Mouse (Mus musculus): Measurements from ENCODE around the gene Polg2. TPM values are rescaled to one million over a fixed set of nuclear protein-coding genes. Genes with fewer than 3 reads are reported as not detected.
A peak's percentile ranks its signal among the peaks of the same experiment; 100 is the strongest.
"Not testable (repeated sequence)": the region's sequence is repeated elsewhere in the genome, so short reads cannot be mapped to it uniquely, and the experiment has no call there.

Gene Polg2
- total RNA-seq, 1 experiment from 2014 or later = 16.0 TPM

DNA sequence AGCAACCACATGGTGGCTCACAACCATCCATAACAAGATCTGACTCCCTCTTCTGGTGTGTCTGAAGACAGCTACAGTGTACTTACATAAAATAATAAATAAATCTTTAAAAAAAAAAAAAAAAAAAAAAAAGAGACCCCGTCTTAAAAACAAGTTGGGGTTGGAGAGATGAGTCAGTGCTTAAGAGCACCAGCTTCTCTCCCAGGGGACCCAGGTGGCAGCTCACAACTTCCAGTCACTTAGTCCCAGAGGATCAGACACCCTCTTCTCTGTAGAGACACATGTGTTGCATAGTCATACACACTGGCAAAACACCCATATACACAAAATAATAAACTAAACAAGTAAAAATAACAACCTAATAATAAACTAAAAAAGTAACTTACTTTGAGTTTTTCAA, 28.1 kb upstream of the Polg2 start:
- ATAC-seq (replicated peaks in 1 of 2; ENCODE audit: insufficient read depth in 1 of 2, low FRiP score in 2 of 2, low TSS enrichment in 1 of 2, low read depth in 1 of 2, poor library complexity in 2 of 2, severe bottlenecking in 2 of 2) = not testable (repeated sequence)

DNA sequence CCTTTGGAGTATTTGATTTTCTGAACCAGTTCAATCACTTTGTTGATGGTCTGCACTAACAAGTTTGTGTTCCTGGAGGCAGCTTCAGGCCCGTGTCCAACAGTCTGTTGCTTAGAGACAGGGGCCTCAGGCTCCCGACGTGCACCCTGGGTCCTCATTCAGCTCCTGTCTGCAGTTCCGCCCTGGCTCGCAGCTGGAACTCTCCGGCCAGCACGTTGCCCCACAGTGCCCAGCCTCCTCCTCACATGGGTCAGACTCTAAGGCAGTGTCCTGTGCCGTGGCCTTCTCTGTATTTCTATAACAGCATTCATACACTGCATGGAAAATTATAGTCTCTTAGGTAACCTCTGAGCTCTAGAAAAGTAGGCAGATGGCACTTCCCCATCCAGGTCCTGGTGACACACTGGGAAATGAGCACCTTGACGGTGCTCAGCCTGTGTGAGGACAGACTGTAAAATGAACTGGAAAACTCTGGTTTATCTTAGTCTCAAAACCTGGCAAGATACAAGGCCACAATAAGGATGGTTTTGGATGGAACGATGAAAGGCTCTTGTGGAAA, 22.8 kb upstream of the Polg2 start:
- no peak; a peak in 1 of 4 replicates for ATAC-seq (replicated peaks in 1 of 2; ENCODE audit: insufficient read depth in 1 of 2, low FRiP score in 2 of 2, low TSS enrichment in 1 of 2, low read depth in 1 of 2, poor library complexity in 2 of 2, severe bottlenecking in 2 of 2)

DNA sequence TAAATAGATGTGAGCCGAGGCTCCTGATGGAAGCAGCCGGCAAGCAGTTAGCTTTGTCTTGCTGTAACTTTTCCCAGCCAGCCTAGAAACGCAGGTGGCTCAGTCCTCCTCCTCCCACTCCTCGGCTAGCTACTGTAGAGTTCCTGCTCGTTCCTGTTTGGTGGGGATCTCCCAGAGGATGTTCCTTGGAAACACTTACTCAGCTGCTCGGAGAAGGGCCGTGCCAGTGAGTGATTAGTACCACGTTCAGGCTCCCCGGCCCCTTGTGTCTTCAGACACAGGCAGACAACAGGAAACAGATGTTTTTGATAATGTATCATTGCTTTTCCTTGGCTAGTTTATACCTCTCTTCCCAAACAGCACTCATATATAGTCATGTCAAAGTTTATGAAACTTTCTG, 16.3 kb upstream of the Polg2 start:
- ATAC-seq (replicated peaks in 1 of 2; ENCODE audit: insufficient read depth in 1 of 2, low FRiP score in 2 of 2, low TSS enrichment in 1 of 2, low read depth in 1 of 2, poor library complexity in 2 of 2, severe bottlenecking in 2 of 2) = no peak

DNA sequence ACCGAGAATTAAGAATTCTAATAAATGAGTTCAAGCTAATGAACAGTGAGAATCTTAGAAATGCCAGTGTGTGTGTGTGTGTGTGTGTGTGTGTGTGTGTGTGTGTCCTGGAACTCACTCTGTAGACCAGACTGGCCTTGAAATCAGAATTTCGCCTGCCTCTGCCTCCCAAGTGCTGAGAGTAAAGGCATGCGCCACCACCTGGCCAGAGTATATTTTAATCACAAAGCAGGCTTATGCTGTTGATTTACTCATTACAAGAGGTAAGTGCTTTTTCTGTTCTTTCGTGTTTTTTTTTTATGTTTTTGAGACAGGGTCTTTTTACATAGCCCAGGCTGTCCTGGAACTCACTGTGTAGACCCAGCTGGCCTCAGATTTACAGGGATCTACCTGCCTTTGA, 14.5 kb upstream of the Polg2 start:
- ATAC-seq (replicated peaks in 1 of 2; ENCODE audit: insufficient read depth in 1 of 2, low FRiP score in 2 of 2, low TSS enrichment in 1 of 2, low read depth in 1 of 2, poor library complexity in 2 of 2, severe bottlenecking in 2 of 2) = no peak

DNA sequence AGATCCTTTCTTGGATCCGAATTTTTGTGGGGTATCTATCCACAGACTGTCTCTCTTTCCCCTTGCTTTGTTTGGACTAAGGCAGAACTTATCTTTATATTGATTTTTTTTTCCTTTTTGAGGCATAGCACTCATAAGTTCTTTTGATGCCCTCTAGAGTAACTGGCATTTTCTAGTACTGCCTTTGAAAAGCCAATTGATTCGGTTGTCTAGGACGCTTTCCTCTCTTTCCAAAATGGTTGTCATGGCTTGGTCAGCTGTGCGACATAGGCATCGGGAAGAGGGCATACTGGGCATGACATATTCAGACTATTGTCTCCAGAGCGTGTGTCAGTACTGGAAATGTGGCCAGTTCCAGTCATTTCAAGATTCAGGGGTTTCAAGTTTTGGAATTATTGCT, 10.3 kb upstream of the Polg2 start:
- no peak for ATAC-seq (replicated peaks in 1 of 2; ENCODE audit: insufficient read depth in 1 of 2, low FRiP score in 2 of 2, low TSS enrichment in 1 of 2, low read depth in 1 of 2, poor library complexity in 2 of 2, severe bottlenecking in 2 of 2)

DNA sequence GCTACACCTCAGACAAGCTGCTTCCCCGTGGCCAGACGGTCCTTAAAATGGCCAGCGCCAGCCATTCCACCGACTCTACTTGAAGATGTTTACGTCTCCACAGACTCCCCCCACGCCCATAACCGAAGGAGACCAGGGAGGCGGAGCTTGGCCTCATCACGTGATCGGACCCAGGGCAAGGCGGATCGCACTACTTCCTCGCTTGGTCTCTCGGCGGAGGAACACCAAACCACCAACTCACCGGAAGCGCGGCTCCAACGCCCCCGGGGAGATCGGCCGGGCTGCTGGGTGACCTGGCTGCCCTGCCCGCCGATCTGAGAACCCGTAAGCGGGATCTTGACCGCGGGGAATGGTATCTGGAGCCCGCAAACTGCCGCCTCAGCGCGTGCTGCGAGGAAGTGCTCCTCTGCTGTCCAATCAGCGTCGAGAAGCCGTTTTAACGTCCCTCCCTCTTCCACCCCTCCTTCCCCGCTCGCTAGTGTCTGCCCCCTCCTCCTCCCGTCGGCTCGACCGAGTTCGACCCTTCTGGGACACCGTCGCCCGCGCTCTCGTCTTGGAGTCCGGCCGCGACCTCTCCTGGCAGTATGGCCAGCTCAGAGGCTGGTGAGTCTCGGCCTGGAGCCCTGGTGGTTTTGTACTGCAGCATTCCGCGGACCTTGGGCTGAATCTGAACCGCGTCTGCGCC, 9.6 kb upstream of the Polg2 start, which contains the start of the genes Ddx5 and Cep95:
Gene Ddx5 (minus strand): TSS at position 411 of the 685 bp plus-strand sequence.
Gene Cep95 (plus strand): TSS at position 478 of the 685 bp plus-strand sequence.
- peak; percentile 65 to 68 for ATAC-seq (replicated peaks in 1 of 2; ENCODE audit: insufficient read depth in 1 of 2, low FRiP score in 2 of 2, low TSS enrichment in 1 of 2, low read depth in 1 of 2, poor library complexity in 2 of 2, severe bottlenecking in 2 of 2)

DNA sequence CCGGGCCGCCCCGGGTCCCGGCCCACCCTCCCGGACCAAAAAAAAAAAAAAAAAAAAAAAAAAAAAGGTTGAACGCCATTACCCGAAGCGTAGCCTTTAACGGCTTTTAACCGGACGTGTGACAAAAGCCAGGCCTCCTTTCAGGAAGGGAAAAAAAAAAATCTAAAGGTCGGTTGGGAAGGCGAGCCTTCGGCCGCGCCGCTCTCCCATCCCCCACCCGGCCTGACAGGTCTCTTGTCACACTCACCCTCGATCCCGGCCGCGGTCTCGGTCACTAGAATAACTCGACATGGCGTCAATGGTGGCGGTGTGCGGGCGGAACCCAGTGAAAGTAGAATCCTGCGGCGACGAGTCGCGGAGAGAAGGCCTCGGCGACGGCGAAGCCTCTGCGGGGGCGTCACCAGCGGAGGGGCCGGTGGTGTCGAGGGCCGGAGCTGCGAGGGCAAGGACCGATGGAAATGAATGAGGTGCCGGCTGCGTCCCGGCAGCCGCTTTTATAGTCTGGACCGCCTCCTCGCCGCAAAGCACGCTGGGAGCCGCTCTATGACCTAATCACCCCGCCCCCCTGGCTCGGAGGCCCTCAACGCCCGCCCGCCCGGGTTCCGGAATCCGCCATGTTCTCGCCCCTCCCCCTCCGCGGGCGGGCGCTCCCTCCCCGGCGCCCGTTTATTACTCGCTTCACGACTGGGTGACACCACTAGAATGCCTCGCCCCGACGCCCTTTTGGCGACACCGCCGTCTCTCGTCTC, 8.9 kb upstream of the Polg2 start:
- peak; percentile 52 to 68 for ATAC-seq (replicated peaks in 1 of 2; ENCODE audit: insufficient read depth in 1 of 2, low FRiP score in 2 of 2, low TSS enrichment in 1 of 2, low read depth in 1 of 2, poor library complexity in 2 of 2, severe bottlenecking in 2 of 2)

DNA sequence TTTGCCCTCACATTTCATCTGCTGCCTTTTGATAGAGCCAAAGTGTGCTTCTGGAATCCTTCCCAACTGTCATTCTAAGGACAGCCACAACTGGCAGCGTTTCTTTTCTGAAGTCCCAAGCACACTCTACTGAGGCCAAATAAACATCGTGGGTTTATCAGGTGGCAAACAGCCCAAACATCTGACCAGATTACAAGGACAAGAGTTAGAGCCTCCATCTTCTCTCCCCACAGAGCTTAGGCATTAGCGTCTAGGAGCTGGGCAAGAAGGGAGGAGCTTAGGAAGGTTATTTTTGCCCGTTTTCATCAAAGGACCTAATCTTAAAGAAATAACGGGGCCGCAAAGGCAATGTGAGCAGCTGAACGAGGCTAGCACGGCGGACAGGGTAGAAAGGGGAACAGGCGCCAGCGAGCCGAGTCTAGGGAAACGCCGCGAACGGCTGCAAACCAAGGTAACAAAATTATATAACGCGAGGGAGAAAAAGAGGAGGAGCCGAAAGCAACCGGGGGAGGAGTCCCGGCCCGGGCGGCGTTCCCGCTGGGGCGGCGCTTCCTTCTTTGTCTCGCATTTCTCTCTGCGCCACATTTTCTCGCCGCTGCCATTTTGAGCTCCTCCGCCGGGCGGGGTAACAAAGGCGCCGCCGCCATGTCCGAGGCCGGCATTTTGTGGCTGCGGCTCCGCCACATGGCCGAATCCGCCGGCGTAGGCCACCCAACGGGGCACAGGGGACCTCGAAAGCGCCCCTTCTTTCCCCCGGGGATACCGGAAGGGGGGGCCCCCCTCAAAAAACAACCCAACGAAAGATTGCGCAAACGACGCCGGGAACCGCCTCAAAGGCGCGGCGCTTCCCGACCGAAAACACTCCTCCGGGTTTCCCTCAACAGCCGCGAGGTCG, 8.0 kb upstream of the Polg2 start:
- peak; percentile 6 to 15 for ATAC-seq (replicated peaks in 1 of 2; ENCODE audit: insufficient read depth in 1 of 2, low FRiP score in 2 of 2, low TSS enrichment in 1 of 2, low read depth in 1 of 2, poor library complexity in 2 of 2, severe bottlenecking in 2 of 2)

DNA sequence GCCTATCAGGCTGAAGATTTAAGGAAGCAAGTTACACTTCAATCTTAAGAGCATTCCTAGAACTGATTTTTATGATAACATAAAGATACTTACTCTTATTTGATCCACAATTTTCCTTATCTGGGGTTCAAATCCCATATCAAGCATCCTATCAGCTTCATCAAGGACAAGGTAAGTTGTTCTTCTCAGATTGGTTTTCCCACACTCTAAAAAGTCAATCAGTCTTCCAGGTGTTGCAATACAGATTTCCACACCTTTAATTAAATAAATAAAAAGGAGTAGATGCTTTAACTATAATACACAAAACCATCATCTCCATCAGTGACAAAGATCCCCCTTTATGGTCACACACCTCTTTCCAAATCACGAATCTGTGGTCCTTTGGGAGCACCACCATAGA, 5.7 kb upstream of the Polg2 start:
- ATAC-seq (replicated peaks in 1 of 2; ENCODE audit: insufficient read depth in 1 of 2, low FRiP score in 2 of 2, low TSS enrichment in 1 of 2, low read depth in 1 of 2, poor library complexity in 2 of 2, severe bottlenecking in 2 of 2) = no peak

DNA sequence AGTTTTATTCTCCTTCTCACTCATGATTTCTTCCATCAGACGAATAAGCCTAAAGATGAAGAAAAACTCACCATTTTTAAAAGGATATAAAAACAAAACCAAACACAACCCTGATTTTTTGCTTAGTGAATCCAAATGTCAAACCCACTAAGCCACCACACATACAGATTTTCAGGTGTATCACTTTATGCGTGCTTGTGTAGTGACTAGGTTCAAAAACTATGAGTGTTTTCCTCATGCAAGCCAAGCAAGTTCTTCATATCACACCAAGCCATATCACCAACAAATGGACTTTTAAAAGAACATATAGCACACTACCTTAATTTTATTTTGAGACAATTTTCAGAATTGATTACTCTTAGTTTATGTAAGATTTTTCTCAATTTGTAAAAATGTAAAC, 5.1 kb upstream of the Polg2 start:
- no peak for ATAC-seq (replicated peaks in 1 of 2; ENCODE audit: insufficient read depth in 1 of 2, low FRiP score in 2 of 2, low TSS enrichment in 1 of 2, low read depth in 1 of 2, poor library complexity in 2 of 2, severe bottlenecking in 2 of 2)

DNA sequence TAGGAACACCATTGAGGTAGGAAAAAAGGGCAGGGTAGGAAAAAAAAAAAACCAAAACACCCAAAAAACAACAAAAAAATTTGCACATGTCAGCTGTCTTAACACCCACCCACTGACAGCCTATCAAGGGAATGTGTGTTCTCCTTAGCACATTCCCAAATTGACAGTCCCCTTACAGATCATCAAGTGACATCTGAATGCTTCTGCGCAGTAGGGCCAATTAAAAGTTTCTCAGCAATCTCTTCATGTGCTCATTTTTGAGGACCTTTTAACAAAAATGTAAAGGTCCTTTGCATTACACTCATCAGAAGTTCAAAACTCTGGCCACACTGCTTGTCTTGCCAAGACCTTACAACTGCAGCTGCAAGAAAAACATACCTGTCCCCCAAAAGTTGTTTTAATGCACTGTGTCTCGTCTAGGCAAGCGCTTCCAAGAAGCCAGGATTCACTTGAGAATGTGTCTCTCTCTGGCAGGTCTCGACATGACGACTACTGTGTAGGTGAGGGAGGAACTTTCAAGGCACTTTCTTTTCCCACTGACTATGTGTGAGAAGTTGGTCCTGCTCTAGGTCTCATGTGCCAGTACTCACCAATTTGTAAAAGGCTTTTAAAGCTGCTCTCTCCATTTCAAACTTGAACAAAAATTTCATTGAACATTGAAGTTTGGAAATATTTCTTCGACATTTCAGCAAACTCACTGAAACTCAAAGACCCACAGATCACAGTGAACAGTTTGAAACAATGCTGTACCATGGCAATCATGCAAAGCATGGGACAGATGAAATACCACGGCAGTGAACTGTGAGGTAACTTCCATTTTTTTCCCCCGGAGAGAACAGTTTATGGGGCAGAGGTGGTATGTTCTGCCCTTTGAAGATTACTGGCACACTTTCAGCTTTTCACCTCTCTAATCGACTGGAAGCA, 3.8 kb upstream of the Polg2 start:
- ATAC-seq (replicated peaks in 1 of 2; ENCODE audit: insufficient read depth in 1 of 2, low FRiP score in 2 of 2, low TSS enrichment in 1 of 2, low read depth in 1 of 2, poor library complexity in 2 of 2, severe bottlenecking in 2 of 2) = no peak

DNA sequence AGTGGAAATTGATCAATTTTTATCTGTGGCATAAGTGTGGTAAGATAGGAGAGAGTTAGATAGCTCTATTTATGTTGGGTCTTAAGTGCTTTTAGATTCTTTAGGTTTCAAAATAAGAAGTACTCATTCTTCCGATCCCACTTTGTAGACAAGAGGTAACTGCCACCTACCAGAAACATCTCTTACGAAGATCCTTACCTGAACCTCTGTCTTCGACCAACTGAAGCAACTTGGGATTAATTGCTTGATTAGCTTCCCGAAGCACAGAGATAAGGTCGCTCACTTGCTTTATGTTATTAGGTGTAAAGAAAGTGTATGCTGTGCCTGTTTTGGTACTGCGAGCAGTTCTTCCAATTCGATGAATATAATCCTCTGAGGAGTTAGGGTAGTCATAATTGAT, 2.9 kb upstream of the Polg2 start:
- not testable (repeated sequence) for ATAC-seq (replicated peaks in 1 of 2; ENCODE audit: insufficient read depth in 1 of 2, low FRiP score in 2 of 2, low TSS enrichment in 1 of 2, low read depth in 1 of 2, poor library complexity in 2 of 2, severe bottlenecking in 2 of 2)

DNA sequence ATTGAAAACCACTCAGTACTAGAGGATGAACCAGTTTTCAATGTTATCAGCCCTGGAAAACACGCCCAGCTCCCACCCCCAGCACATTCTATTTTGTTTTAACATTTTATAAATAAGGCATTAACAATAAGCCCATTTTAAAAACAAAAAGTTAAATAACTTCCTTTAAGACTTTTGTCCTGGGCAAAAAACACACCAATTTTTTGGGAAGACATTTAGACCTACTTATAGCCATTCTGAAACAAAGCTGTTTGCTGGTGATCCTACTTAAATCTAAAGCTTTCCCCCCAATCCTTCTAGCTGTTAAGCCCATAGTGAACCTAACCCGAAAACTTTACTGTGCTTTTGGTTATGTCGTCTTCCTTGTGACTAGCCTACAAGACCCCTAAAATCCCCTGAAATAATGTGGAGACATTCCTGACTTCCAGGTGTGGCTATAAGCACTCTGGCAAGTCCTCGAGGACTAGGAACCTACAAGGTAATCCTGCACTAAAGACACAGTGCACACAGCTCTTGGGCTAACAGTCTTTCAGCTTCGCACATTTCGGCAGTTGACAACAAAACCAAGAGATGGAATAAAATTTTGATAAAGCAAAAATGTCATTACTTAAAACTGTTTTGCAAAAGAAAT, 1.4 kb upstream of the Polg2 start:
- ATAC-seq (replicated peaks in 1 of 2; ENCODE audit: insufficient read depth in 1 of 2, low FRiP score in 2 of 2, low TSS enrichment in 1 of 2, low read depth in 1 of 2, poor library complexity in 2 of 2, severe bottlenecking in 2 of 2) = no peak

DNA sequence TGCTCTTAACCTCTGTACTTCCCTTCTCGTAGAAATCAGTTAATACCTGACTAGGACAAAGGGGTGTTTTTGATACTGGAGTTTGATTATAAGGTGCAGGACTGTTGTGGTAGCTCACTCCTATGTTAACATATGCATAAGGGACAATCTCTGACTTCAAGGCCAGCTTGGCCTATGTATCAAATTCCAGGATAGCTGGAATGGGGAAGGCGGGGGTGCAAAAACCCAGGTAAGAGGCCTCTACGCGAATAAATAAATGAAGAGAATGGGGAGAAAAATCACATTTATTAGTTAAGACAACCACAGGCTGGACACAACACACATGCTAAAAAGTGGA, 720 bp upstream of the Polg2 start:
- no peak; a peak in 1 of 4 replicates for ATAC-seq (replicated peaks in 1 of 2; ENCODE audit: insufficient read depth in 1 of 2, low FRiP score in 2 of 2, low TSS enrichment in 1 of 2, low read depth in 1 of 2, poor library complexity in 2 of 2, severe bottlenecking in 2 of 2)

DNA sequence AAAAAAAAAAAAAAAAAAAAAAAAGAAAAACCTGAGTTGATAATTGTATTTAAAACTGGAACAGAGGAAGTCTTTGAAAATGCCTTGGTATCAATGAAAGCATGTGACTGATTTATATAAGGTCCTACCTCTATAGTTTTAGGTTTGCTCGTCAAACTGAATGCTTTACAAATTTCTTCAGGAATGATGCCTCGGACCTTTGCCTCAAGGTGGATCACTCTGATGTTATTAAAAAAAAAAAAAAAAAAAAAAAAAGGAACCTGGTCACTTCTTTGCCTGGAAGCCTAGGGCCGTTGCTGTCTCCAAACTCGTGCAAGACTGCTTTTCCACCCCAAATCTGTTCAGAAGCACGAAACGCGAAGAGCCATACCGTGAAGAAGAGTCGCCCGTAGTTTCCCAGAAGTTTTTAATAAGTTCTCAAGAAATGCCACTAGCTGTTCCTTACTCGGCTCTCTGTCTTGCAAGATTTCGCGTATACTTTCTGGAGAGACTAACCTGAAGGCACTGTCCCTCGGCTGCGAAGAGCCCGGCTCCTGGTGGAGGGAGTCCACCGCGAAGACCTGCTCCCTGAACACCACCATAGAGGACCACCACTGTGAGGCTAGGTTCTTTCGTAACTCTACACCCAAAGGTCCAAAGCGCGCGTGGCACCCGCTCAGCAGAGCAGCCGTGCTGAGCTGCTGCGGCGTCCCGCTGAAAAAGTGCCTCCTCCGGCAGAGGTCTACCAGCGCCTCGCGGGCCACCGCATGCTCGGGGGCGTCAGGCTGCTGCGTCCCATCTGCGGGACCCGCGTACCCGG, 549 bp downstream of the Polg2 start:
- peak in 1 of 2 experiments; percentile 5; a peak in 2 of 4 replicates for ATAC-seq (replicated peaks in 1 of 2; ENCODE audit: insufficient read depth in 1 of 2, low FRiP score in 2 of 2, low TSS enrichment in 1 of 2, low read depth in 1 of 2, poor library complexity in 2 of 2, severe bottlenecking in 2 of 2)

DNA sequence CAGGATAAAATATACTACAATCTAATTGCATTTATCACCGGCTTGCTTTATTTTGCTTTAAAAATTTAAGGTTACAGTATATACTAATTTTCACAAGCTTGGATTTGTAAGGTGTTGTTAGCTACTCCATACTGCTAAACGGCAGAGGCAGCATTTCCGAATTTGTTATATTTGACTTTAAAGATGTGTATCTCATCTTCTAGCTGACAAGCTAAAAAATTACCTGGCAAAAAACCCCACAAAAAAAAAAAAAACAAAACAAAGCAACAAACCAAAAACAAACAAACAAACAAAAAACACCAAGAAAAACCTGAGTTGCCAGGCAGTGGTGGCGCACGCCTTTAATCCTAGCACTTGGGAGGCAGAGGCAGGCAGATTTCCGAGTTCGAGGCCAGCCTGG, 1.2 kb downstream of the Polg2 start:
- no peak for ATAC-seq (replicated peaks in 1 of 2; ENCODE audit: insufficient read depth in 1 of 2, low FRiP score in 2 of 2, low TSS enrichment in 1 of 2, low read depth in 1 of 2, poor library complexity in 2 of 2, severe bottlenecking in 2 of 2)
